Mouse (Mus musculus): Measurements from ENCODE around the gene Gm21833. TPM values are rescaled to one million over a fixed set of nuclear protein-coding genes. Genes with fewer than 3 reads are reported as not detected.
"Not testable (repeated sequence)": the region's sequence is repeated elsewhere in the genome, so short reads cannot be mapped to it uniquely, and the experiment has no call there.

The Gm21833 gene
- polyA plus RNA-seq (2015; fragmentation: Nextera tagmentation; extraction: Ambion mirVana), result not detected in 2 replicates

DNA sequence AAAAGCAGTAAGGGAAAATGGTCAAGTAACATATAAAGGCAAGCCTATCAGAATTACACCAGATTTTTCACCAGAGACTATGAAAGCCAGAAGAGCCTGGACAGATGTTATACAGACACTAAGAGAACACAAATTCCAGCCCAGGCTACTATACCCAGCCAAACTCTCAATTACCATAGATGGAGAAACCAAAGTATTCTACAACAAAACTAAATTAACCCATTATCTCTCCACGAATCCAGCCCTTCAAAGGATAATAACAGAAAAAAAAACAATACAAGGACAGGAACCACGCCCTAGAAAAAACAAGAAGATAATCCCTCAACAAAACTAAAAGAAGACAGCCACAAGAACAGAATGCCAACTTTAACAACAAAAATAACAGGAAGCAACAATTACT, at the start of gene Gm21833:
TSS of gene Gm21833 (plus strand) at position 301 of the 400 bp plus-strand sequence.
- DNase-seq (ENCODE audit: low spot score), result not testable (repeated sequence)

DNA sequence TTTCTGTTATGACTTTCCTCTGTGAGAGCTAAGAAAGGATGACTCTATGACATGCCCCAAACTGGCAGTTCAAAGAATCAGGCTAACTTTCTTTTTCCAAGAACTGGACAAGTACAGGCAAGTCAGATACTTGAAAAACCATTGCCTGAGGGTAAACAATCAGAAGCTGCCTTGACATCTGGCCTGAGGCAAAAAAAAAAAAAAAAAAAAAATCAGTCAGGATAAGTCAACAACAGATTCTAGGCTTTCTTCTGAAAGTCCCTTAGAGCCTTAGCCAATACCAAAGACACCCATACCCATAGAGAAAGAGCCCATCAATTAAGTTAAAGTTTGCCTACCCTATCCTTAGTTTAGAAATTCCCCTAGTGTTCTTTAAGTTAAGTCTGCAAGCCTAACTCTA, 38.7 kb upstream of the Gm21833 start:
- no peak for DNase-seq (ENCODE audit: low spot score)

DNA sequence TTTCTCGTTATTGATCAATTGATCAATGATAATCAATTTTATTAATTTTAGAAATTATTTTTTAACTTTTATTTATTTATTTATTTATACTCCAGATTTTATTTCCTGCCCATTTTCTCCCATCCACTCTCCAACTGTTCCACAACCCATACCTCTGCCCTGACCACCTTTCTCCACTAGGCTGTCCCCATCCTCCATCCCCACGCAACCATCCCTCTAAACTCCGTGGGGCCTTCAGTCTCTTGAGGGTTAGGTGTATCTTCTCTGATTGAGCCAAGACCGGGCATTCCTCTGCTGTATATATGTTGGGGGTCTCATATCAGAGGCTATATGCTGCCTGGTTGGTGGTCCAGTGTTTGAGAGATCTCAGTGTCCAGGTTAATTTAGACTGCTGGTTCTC, 31.7 kb upstream of the Gm21833 start:
- no peak for DNase-seq (ENCODE audit: low spot score)

DNA sequence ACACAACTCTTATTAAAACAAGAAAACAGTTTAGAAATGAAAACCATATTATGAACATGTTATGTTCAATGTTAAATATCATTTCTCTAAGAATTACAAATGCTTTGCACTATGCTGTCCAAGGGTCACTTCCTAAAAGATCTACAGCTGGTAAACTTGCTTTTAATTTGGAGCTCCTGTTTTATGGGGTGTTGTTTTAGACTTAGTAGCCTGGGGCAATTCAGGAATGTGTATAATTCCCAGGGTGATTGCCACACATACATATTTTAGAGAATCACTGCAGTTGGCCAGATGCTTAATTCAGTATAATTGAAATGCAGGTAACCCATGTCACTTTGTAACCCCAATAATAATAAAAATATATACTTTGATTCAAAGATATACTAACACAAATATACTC, 12.9 kb upstream of the Gm21833 start:
- DNase-seq (ENCODE audit: low spot score), result no peak

DNA sequence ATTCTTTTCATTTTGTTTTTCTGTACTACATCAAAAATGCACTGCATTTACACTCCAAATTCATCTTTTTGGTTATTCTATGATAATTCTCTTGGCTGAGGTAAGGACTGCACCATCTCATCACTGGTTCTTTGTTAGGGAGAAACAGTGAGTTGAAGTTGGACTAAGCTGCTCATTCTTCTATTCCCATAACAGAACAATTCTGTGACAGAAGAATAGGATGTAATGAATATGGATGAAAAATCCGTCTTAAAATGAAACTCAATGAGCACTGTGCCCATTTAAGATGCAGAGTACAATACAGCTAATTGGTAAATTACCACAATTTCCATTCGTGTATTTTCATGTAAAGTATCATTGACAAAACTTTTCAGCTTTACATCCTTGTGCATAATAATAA, 11.6 kb upstream of the Gm21833 start:
- no peak for DNase-seq (ENCODE audit: low spot score)

DNA sequence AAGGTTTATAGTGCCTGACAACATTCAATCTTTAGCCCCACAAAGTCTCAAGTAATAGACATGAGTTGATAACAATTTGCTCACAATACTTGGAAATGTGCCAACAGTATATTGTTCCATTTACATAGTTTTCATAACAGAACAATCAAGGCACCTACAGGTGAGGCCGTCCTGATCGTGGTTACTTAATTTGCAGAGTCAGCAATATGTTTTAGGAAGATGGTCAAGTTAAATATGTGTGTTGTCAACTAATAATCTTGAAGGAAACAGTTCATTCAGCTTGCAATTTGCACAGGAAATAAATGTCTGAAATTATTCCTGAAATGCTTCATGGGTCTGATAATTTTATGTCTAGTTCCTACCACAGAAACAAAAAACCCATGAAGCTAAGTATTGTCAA, 27.6 kb downstream of the Gm21833 start:
- no peak for DNase-seq (ENCODE audit: low spot score)

DNA sequence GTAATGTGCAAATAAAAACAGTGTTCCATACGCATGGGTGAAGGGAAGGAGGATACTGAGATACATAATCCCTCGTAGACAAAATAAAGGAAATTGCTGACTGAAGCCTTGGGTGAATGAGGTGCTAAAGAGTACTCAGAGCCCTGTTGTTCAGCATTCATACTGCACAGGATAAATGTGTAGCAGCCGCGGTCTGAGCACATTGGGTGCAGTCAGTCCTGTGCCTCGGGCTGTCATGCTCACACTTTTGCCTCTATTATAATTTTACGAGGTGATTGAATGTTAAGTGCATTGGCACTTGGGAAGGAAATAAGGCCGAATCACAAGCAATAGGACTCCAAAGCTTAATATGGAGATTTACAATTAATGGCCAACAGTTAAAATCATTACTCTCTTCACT, 36.4 kb downstream of the Gm21833 start:
- no peak for DNase-seq (ENCODE audit: low spot score)
